Mouse (Mus musculus): Measurements from ENCODE around the gene Slc44a1. TPM values are rescaled to one million over a fixed set of nuclear protein-coding genes. Genes with fewer than 3 reads are reported as not detected.

The Slc44a1 gene
- polyA plus RNA-seq, 1 experiment from 2014 or later = 12.1 TPM

- peak overlapping the region; percentile 68 for H3K27ac ChIP-seq (replicated peaks)
- H3K36me3 ChIP-seq (replicated peaks) = no peaks in the 10 kb centered on the region
- peaks cover 34% of the 10 kb centered on the region for H3K4me1 ChIP-seq (replicated peaks)
- peak overlapping the region; percentile 36 for H3K4me2 ChIP-seq
- WGBS (ENCODE audit: insufficient replicate concordance) = 48% methylated on average over 10 of the region's 10 CpGs
- peak; percentile 99 for ATAC-seq (ENCODE audit: insufficient read depth)
- H3K9me3 ChIP-seq (replicated peaks) = no peaks in the 10 kb centered on the region
- no peaks in the 10 kb centered on the region for H3K27me3 ChIP-seq
- no peak overlapping the region for H3K9ac ChIP-seq
- no peak overlapping the region for H3K4me3 ChIP-seq (replicated peaks)
Measured at GRCm38 (mm10) chr4:53431585-53432234, 8.5 kb upstream of the Slc44a1 start.

GRCm38 (mm10) chr4:53437110-53437755, 3.0 kb upstream of the Slc44a1 start:
- 69% methylated on average over 10 of the region's 10 CpGs for WGBS (ENCODE audit: insufficient replicate concordance)
- Histone ChIP-seq H3K4me1 (replicated peaks) (peaks cover 47% of the 10 kb centered on the region), H3K9ac (no peak overlapping the region), H3K4me3 (replicated peaks) (no peak overlapping the region), H3K9me3 (replicated peaks) (no peaks in the 10 kb centered on the region), H3K36me3 (replicated peaks) (no peaks in the 10 kb centered on the region), H3K27me3 (peaks cover 25% of the 10 kb centered on the region), H3K4me2 (no peak overlapping the region), H3K27ac (replicated peaks) (no peak overlapping the region)
- ATAC-seq (ENCODE audit: insufficient read depth) = no peak

DNA sequence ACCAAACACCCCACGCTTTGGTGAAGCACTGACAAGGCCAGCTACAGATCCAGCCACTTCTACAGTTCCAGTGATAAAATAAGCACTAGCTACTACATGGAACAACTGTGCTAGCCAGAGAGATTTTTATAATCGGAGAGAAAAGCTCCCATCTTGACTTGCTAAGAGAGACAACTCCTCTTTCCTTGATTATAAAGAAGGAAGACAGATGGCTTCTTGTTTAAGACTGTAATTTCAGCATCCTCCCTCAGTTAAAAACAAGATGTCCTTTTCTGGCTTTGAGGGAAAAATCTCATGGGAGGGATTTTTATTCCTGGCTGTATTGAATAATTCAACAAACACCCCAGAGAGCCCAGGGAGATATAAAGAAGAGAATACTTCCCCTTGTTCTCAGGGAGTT, 1.8 kb upstream of the Slc44a1 start:
- Histone ChIP-seq H3K4me1 (replicated peaks) (peaks cover 40% of the 10 kb centered on the region), H3K9me3 (replicated peaks) (no peaks in the 10 kb centered on the region), H3K36me3 (replicated peaks) (no peaks in the 10 kb centered on the region), H3K27ac (replicated peaks) (peak overlapping the region; percentile 54), H3K4me2 (peak overlapping the region; percentile 93; the same call in 1 of the 2 replicates), H3K9ac (no peak overlapping the region), H3K27me3 (peaks cover 37% of the 10 kb centered on the region), H3K4me3 (replicated peaks) (no peak overlapping the region)
- 73% methylated on average over 2 of the region's 2 CpGs for WGBS (ENCODE audit: insufficient replicate concordance)
- ATAC-seq (ENCODE audit: insufficient read depth) = no peak

DNA sequence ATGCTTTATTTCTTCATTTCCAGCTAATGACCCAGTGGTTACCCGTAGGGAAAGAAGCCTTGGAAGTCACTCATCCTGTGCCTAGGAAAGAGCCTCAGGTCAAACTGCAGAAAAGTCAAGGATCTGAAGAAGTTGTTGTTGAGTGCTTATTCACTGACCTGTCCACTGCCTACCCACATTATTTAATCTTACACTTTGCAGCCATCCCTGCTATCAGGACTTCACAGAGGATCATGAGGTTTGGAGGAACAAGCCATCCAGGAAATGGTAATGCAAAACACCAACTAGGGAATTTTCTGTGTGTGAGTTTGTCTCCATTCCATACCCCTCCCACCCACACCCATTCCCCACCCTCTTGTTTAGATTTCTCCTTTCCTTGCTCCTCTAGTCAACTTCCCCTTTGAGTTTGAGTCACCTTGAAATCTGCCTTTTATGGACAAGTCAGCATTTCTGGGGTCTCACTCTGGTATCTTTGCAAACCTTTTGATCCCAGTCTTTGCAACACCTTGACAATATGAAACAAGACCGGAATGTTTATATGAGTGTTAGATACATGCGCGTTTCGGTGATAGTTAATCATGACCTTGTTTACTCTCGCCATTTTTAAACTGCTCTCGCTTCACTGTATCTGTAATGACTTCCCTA, 1.3 kb upstream of the Slc44a1 start:
- peak overlapping the region; percentile 72; the same call in 1 of the 2 replicates for H3K9ac ChIP-seq
- H3K27ac ChIP-seq (replicated peaks) = peak overlapping the region; percentile 54

GRCm38 (mm10) chr4:53439636-53440009, 590 bp upstream of the Slc44a1 start:
- Histone ChIP-seq H3K4me3 (replicated peaks) (peak overlapping the region; percentile 71), H3K4me1 (replicated peaks) (peaks cover 40% of the 10 kb centered on the region), H3K27me3 (peaks cover 42% of the 10 kb centered on the region), H3K27ac (replicated peaks) (peak overlapping the region; percentile 80), H3K36me3 (replicated peaks) (no peaks in the 10 kb centered on the region), H3K4me2 (peak overlapping the region; percentile 93), H3K9me3 (replicated peaks) (no peaks in the 10 kb centered on the region), H3K9ac (peak overlapping the region; percentile 72)
- ATAC-seq (ENCODE audit: insufficient read depth) = peak; percentile 7; the same call in 1 of the 2 replicates
- WGBS (ENCODE audit: insufficient replicate concordance) = 12% methylated on average over 9 of the region's 9 CpGs

More for the DNA sequence above, 1.3 kb upstream of the Slc44a1 start:
- peaks cover 40% of the 10 kb centered on the region for H3K4me1 ChIP-seq (replicated peaks)
- H3K4me2 ChIP-seq = peak overlapping the region; percentile 93
- no peak for ATAC-seq (ENCODE audit: insufficient read depth)
- H3K36me3 ChIP-seq (replicated peaks) = no peaks in the 10 kb centered on the region
- H3K4me3 ChIP-seq (replicated peaks) = peak overlapping the region; percentile 71
- 62% methylated on average over 7 of the region's 7 CpGs for WGBS (ENCODE audit: insufficient replicate concordance)
- H3K27me3 ChIP-seq = peaks cover 40% of the 10 kb centered on the region
- no peaks in the 10 kb centered on the region for H3K9me3 ChIP-seq (replicated peaks)

GRCm38 (mm10) chr4:53440816-53441571, 781 bp downstream of the Slc44a1 start:
- H3K27me3 ChIP-seq = peaks cover 43% of the 10 kb centered on the region
- 1% methylated on average over 45 of the region's 45 CpGs for WGBS (ENCODE audit: insufficient replicate concordance)
- H3K9me3 ChIP-seq (replicated peaks) = no peaks in the 10 kb centered on the region
- peak overlapping the region; percentile 93 for H3K4me2 ChIP-seq
- no peaks in the 10 kb centered on the region for H3K36me3 ChIP-seq (replicated peaks)
- H3K4me1 ChIP-seq (replicated peaks) = peaks cover 40% of the 10 kb centered on the region
- H3K27ac ChIP-seq (replicated peaks) = peak overlapping the region; percentile 48
- ATAC-seq (ENCODE audit: insufficient read depth) = no peak; the same call in 1 of the 2 replicates
- peak overlapping the region; percentile 71 for H3K4me3 ChIP-seq (replicated peaks)
- H3K9ac ChIP-seq = peak overlapping the region; percentile 72

- no peaks in the 10 kb centered on the region for H3K36me3 ChIP-seq (replicated peaks)
- H3K27me3 ChIP-seq = peaks cover 43% of the 10 kb centered on the region
- H3K9ac ChIP-seq = no peak overlapping the region
- peak overlapping the region; percentile 93 for H3K4me2 ChIP-seq
- ATAC-seq (ENCODE audit: insufficient read depth) = no peak
- H3K4me1 ChIP-seq (replicated peaks) = peaks cover 37% of the 10 kb centered on the region
- no peak overlapping the region for H3K27ac ChIP-seq (replicated peaks)
- H3K4me3 ChIP-seq (replicated peaks) = peak overlapping the region; percentile 71
- H3K9me3 ChIP-seq (replicated peaks) = no peaks in the 10 kb centered on the region
- WGBS (ENCODE audit: insufficient replicate concordance) = 34% methylated on average over 4 of the region's 4 CpGs
Measured at GRCm38 (mm10) chr4:53441683-53442082, 1.5 kb downstream of the Slc44a1 start.

DNA sequence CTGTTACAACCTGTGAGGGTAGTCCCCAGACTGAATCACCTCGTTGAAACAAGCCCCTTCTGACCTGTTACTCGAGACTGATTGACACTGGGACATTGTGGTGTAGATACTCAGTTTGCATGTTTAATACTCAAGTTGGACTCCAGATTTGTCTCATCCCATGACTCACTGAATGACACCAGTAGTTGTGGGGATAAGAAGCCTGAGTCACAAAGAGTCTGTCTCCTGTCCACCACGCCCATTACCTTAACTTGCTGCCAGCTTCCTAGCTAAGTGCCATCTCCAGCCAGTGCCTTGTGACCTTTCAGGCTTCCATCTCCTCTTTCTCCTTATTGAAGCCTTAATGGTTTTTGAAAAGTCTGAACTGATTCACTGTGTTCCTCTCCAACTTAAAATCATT, 6.0 kb downstream of the Slc44a1 start:
- H3K27me3 ChIP-seq = peaks cover 28% of the 10 kb centered on the region
- no peak overlapping the region for H3K4me3 ChIP-seq (replicated peaks)
- no peaks in the 10 kb centered on the region for H3K9me3 ChIP-seq (replicated peaks)
- H3K4me1 ChIP-seq (replicated peaks) = no peaks in the 10 kb centered on the region; the same call in 1 of the 2 replicates
- H3K27ac ChIP-seq (replicated peaks) = no peak overlapping the region
- no peaks in the 10 kb centered on the region for H3K36me3 ChIP-seq (replicated peaks)
- WGBS (ENCODE audit: insufficient replicate concordance) = 69% methylated on average over 3 of the region's 3 CpGs
- no peak overlapping the region for H3K4me2 ChIP-seq
- H3K9ac ChIP-seq = no peak overlapping the region
- no peak for ATAC-seq (ENCODE audit: insufficient read depth)

DNA sequence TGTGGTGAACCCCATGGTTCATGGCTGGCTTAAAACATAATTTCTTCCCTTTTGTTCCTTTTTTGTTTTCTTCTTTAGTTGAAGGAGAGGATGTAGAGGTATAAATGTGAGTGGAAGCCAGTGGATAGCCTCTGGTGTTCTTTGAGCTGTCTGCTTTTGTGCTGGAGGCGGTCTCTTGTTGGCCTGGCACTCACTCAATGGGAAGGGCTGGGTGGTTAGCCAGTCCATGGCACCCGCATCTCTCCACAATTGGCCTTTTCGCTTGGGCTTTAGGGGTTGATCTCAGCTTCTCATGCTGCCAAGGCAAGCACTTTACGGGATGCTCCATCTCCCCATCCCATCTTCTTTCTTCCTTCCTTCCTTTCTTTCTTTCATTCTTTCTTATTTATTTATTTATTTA, 7.6 kb downstream of the Slc44a1 start:
- peaks cover 12% of the 10 kb centered on the region for H3K27me3 ChIP-seq
- H3K27ac ChIP-seq (replicated peaks) = no peak overlapping the region
- ATAC-seq (ENCODE audit: insufficient read depth) = no peak
- H3K9ac ChIP-seq = no peak overlapping the region
- no peaks in the 10 kb centered on the region for H3K36me3 ChIP-seq (replicated peaks)
- H3K4me1 ChIP-seq (replicated peaks) = 0 out of 2 replicates have a peak, but pooled peaks cover 4% of the 10 kb centered on the region
- no peak overlapping the region for H3K4me3 ChIP-seq (replicated peaks)
- WGBS (ENCODE audit: insufficient replicate concordance) = 68% methylated on average over 4 of the region's 4 CpGs
- no peak overlapping the region for H3K4me2 ChIP-seq
- H3K9me3 ChIP-seq (replicated peaks) = no peaks in the 10 kb centered on the region

- Histone ChIP-seq H3K9me3 (replicated peaks) (no peaks in the 10 kb centered on the region), H3K36me3 (replicated peaks) (no peaks in the 10 kb centered on the region), H3K27me3 (no peaks in the 10 kb centered on the region), H3K4me2 (no peak overlapping the region), H3K27ac (replicated peaks) (no peak overlapping the region), H3K4me3 (replicated peaks) (no peak overlapping the region), H3K4me1 (replicated peaks) (0 out of 2 replicates have a peak, but pooled peaks cover 4% of the 10 kb centered on the region), H3K9ac (no peak overlapping the region)
- WGBS (ENCODE audit: insufficient replicate concordance) = 75% methylated on average over 7 of the region's 7 CpGs
- no peak for ATAC-seq (ENCODE audit: insufficient read depth)
Measured at GRCm38 (mm10) chr4:53450736-53451135, 10.5 kb downstream of the Slc44a1 start.

Measured in liver, embryonic 15.5 days (tissue).